Mouse (Mus musculus): ENCODE measurements around the gene Dnah10. TPM values are rescaled to one million over a fixed set of nuclear protein-coding genes. Genes with fewer than 3 reads are reported as not detected.

The Dnah10 gene
- polyA plus RNA-seq (2014; fragmentation: Illumina TruSeq; extraction: RNeasy Lipid Tissue Mini Kit (QIAGEN cat#74804); ENCODE audit: low read depth, low replicate concordance), result not detected

GRCm38 (mm10) chr5:124724997-124725396 lies at the start of gene Dnah10:
Gene Dnah10, plus strand, starts transcription at chr5:124725085.

GRCm38 (mm10) chr5:124862013-124862866 lies 137.4 kb downstream of the Dnah10 start, which contains the start of the genes Ccdc92 and Zfp664:
Gene Ccdc92, minus strand, starts transcription at chr5:124862424.
Gene Zfp664, plus strand, starts transcription at chr5:124862691.

Other genes with a start within 250 kb of the Dnah10 start
- 4.8 TPM for gene Rilpl2, start 246.7 kb upstream of the Dnah10 start, polyA plus RNA-seq (2014; fragmentation: Illumina TruSeq; extraction: RNeasy Lipid Tissue Mini Kit (QIAGEN cat#74804); ENCODE audit: low read depth, low replicate concordance)
- 0.69 TPM for gene Snrnp35, start 242.0 kb upstream of the Dnah10 start, polyA plus RNA-seq (2014; fragmentation: Illumina TruSeq; extraction: RNeasy Lipid Tissue Mini Kit (QIAGEN cat#74804); ENCODE audit: low read depth, low replicate concordance)
- 6.8 TPM for gene Rilpl1, start 193.7 kb upstream of the Dnah10 start, polyA plus RNA-seq (2014; fragmentation: Illumina TruSeq; extraction: RNeasy Lipid Tissue Mini Kit (QIAGEN cat#74804); ENCODE audit: low read depth, low replicate concordance)
- gene Tmed2, start 184.4 kb upstream of the Dnah10 start, polyA plus RNA-seq (2014; fragmentation: Illumina TruSeq; extraction: RNeasy Lipid Tissue Mini Kit (QIAGEN cat#74804); ENCODE audit: low read depth, low replicate concordance), result 1,292 TPM
- 5.9 TPM for gene Ddx55, start 172.2 kb upstream of the Dnah10 start, polyA plus RNA-seq (2014; fragmentation: Illumina TruSeq; extraction: RNeasy Lipid Tissue Mini Kit (QIAGEN cat#74804); ENCODE audit: low read depth, low replicate concordance)
- gene Eif2b1, start 146.0 kb upstream of the Dnah10 start, polyA plus RNA-seq (2014; fragmentation: Illumina TruSeq; extraction: RNeasy Lipid Tissue Mini Kit (QIAGEN cat#74804); ENCODE audit: low read depth, low replicate concordance), result 33.2 TPM
- gene Gtf2h3, start 145.9 kb upstream of the Dnah10 start, polyA plus RNA-seq (2014; fragmentation: Illumina TruSeq; extraction: RNeasy Lipid Tissue Mini Kit (QIAGEN cat#74804); ENCODE audit: low read depth, low replicate concordance), result 6.4 TPM
- gene Atp6v0a2, start 96.5 kb upstream of the Dnah10 start, polyA plus RNA-seq (2014; fragmentation: Illumina TruSeq; extraction: RNeasy Lipid Tissue Mini Kit (QIAGEN cat#74804); ENCODE audit: low read depth, low replicate concordance), result 28.4 TPM
- 0.28 TPM for gene Ccdc92, start 137.3 kb downstream of the Dnah10 start, polyA plus RNA-seq (2014; fragmentation: Illumina TruSeq; extraction: RNeasy Lipid Tissue Mini Kit (QIAGEN cat#74804); ENCODE audit: low read depth, low replicate concordance)
- gene Zfp664, start 137.6 kb downstream of the Dnah10 start, polyA plus RNA-seq (2014; fragmentation: Illumina TruSeq; extraction: RNeasy Lipid Tissue Mini Kit (QIAGEN cat#74804); ENCODE audit: low read depth, low replicate concordance), result 76.3 TPM